Mouse (Mus musculus) ES-E14 (cell line): Measurements from ENCODE around the gene Myo5c. TPM values are rescaled to one million over a fixed set of nuclear protein-coding genes. Genes with fewer than 3 reads are reported as not detected.

Experiments used
- DNase-seq: peaks from one replicate; pipeline ENCODE4 v3.0.0-alpha.2; 2013; ENCODE audit warnings: low read depth, low spot score
- H3K27ac ChIP-seq: 2 replicates; pipeline ENCODE4 v1.5.1; 2012; ENCODE audit warnings: low read depth, mild to moderate bottlenecking, low read length, moderate library complexity, mixed read lengths; ENCODE audit not compliant: poor library complexity, insufficient read depth, severe bottlenecking
- H3K36me3 ChIP-seq: 2 replicates; pipeline ENCODE4 v1.6.1; 2012; ENCODE audit warnings: mild to moderate bottlenecking, low read length, moderate library complexity, mixed read lengths; ENCODE audit not compliant: control insufficient read depth, poor library complexity, insufficient read depth, severe bottlenecking
- H3K4me1 ChIP-seq, 2 experiments: fragments of 150-350 bp in 1 of 2; sonication (generic) in 1 of 2; 2 replicates each; pipeline ENCODE4 v1.6.1; 2012; ENCODE audit warnings: low read length in 2 of 2, mild to moderate bottlenecking in 1 of 2, mixed read lengths in 1 of 2; ENCODE audit not compliant: control insufficient read depth in 2 of 2, insufficient read depth in 2 of 2, poor library complexity in 1 of 2
- H3K4me3 ChIP-seq, 2 experiments: fragments of 150-350 bp in 1 of 2; sonication (generic) in 1 of 2; 2 replicates each; pipeline ENCODE4 v1.5.1; 2012; ENCODE audit warnings: low read length in 2 of 2, low read depth in 1 of 2, mild to moderate bottlenecking in 1 of 2, mixed read lengths in 1 of 2; ENCODE audit not compliant: insufficient read depth in 1 of 2, poor library complexity in 1 of 2, severe bottlenecking in 1 of 2
- H3K9ac ChIP-seq: 2 replicates; pipeline ENCODE4 v1.6.1; 2012; ENCODE audit warnings: low read depth, mild to moderate bottlenecking, low read length, mixed read lengths; ENCODE audit not compliant: poor library complexity, insufficient read depth, severe bottlenecking
- H3K9me3 ChIP-seq: fragments of 150-350 bp; sonication (generic); 2 replicates; pipeline ENCODE4 v1.6.1; 2012; ENCODE audit warnings: low read depth, mild to moderate bottlenecking, low read length; ENCODE audit not compliant: control insufficient read depth, insufficient read depth
- CHD2 ChIP-seq: IDR thresholded peaks from 2 replicates; pipeline ENCODE4 v1.6.1; 2014; ENCODE audit warnings: mild to moderate bottlenecking, low read depth, low read length, inconsistent platforms
- HCFC1 ChIP-seq: IDR thresholded peaks from 2 replicates; pipeline ENCODE4 v1.6.1; 2012; ENCODE audit warnings: low read length, inconsistent platforms, borderline replicate concordance; ENCODE audit not compliant: insufficient read depth
- MAFK ChIP-seq: IDR thresholded peaks from 2 replicates; pipeline ENCODE4 v1.6.1; 2014; ENCODE audit warnings: mild to moderate bottlenecking, low read depth, low read length, inconsistent platforms; ENCODE audit not compliant: insufficient read depth
- ZC3H11A ChIP-seq: IDR thresholded peaks from 2 replicates; pipeline ENCODE4 v1.6.1; 2012; ENCODE audit warnings: low read depth, mild to moderate bottlenecking, inconsistent platforms, low read length, borderline replicate concordance
- ZNF384 ChIP-seq: IDR thresholded peaks from 2 replicates; pipeline ENCODE4 v1.6.1; 2012; ENCODE audit warnings: low read depth, low read length, inconsistent platforms
- in situ Hi-C, 2 experiments: fragments of 600-800 bp; cut with MboI; formaldehyde crosslinking; loops; one replicate each; pipeline ENCODE4 v1.15.1; 2025; ENCODE audit warnings: low sequenced_read_pairs in 2 of 2, inconsistent platforms in 1 of 2; ENCODE audit not compliant: unreplicated experiment in 2 of 2
- total RNA-seq: library from RNA; depleted of rRNA; stranded (reverse); fragments of 300-350 nt; gene quantifications from 2 replicates; pipeline ENCODE4 v1.2.3, GENCODE M21; 2012; rRNA removed

Gene Myo5c
- total RNA-seq, 1 experiment: 7.5 TPM

GRCm38 (mm10) chr9:75353094-75353493 is 121.3 kb downstream of the Myo5c start:
- DNase-seq: no peak
- TF ChIP-seq HCFC1 (no peak), MAFK (no peak), ZC3H11A (no peak), ZNF384 (no peak), CHD2 (no peak)
- in situ Hi-C loops: no loop called here
- Histone ChIP-seq H3K9ac (peak overlapping the region; percentile 17; the same call in 1 of the 2 replicates), H3K9me3 (no peaks in the 10 kb centered on the region), H3K27ac (peak overlapping the region; percentile 14; the same call in 1 of the 2 replicates), H3K36me3 (no peaks in the 10 kb centered on the region), H3K4me1 (peaks cover 6 to 18% of the 10 kb centered on the region in 2 experiments; a peak in 3 of 4 replicates), H3K4me3 (no peak overlapping the region)

Other genes starting within 250 kb of the Myo5c start
- gene Arpp19, start 194.4 kb upstream of the Myo5c start, total RNA-seq: 116 and 192 TPM in 2 replicates
- gene Myo5a, start 161.0 kb upstream of the Myo5c start, total RNA-seq: 60.2 and 65.2 TPM in 2 replicates
- gene Gnb5, start 74.3 kb downstream of the Myo5c start, total RNA-seq: 5.7 and 6.7 TPM in 2 replicates
- gene Bcl2l10, start 115.7 kb downstream of the Myo5c start, total RNA-seq: 0.71 and 1.1 TPM in 2 replicates
- gene Mapk6, start 178.0 kb downstream of the Myo5c start, total RNA-seq: 81.8 and 85.9 TPM in 2 replicates
- gene Leo1, start 209.5 kb downstream of the Myo5c start, total RNA-seq: 54.7 and 66.2 TPM in 2 replicates